Mouse (Mus musculus): ENCODE data around the gene Pard3b. TPM values are rescaled to one million over a fixed set of nuclear protein-coding genes. Genes with fewer than 3 reads are reported as not detected.

Gene Pard3b
- polyA plus RNA-seq, 1 experiment from 2014 or later: 12.3 TPM

DNA sequence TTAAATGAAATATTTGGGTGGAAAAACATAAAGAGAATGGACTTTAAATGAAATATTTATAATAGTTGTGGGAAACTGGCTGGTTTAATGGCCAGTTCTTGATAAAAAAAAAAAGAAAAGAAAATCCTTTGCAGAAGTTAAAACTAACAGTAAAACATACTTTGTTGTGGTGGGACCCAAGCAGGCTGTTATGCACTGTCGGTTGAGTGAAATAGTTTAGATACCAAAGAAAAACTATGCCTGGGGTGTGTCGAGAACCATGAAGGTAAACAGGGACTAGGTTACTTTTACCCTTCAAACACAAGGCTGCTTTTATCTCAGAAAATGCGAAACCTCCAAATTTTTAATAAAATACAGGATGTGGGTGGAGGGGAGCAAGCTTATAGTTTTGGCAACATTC, 797.7 kb downstream of the Pard3b start:
- Histone ChIP-seq H3K27ac (ENCODE audit: low read length) (no peak overlapping the region), H3K4me1 (replicated peaks; ENCODE audit: control insufficient read depth, insufficient read depth, low read length) (no peaks in the 10 kb centered on the region), H3K4me3 (ENCODE audit: low read length) (no peak overlapping the region), H3K9ac (ENCODE audit: low read length) (no peak overlapping the region), H3K27me3 (ENCODE audit: control insufficient read depth, insufficient read depth, low read depth, low read length) (no peaks in the 10 kb centered on the region), H3K9me3 (ENCODE audit: control insufficient read depth, low read length) (no peaks in the 10 kb centered on the region), H3K4me2 (ENCODE audit: low read depth, low read length) (no peak overlapping the region), H3K36me3 (ENCODE audit: control insufficient read depth, insufficient read depth, low read length) (no peaks in the 10 kb centered on the region)
- ATAC-seq (ENCODE audit: low read depth): no peak
- 57% methylated on average over 3 of the region's 3 CpGs for WGBS

DNA sequence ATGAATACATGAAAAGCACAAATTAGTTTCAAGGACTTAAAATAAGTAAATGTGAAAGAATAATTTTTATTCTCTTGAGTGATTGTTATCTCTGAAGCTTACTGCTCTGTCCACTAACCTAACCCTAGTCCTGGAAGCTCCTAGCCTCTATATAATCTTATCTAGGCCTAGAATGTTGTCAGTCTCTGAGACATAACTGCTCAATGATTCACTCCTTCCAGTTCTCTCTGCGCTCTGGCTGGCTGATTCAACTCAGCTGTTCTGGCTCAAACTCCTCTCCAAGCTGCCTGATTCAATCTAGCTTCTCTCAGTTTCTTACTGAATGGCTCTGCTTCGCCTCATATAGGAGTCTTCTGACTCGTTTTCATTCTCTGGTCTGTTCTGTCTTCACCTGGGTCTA, 798.9 kb downstream of the Pard3b start:
- H3K27ac ChIP-seq (ENCODE audit: low read length): no peak overlapping the region
- ATAC-seq (ENCODE audit: low read depth): no peak

DNA sequence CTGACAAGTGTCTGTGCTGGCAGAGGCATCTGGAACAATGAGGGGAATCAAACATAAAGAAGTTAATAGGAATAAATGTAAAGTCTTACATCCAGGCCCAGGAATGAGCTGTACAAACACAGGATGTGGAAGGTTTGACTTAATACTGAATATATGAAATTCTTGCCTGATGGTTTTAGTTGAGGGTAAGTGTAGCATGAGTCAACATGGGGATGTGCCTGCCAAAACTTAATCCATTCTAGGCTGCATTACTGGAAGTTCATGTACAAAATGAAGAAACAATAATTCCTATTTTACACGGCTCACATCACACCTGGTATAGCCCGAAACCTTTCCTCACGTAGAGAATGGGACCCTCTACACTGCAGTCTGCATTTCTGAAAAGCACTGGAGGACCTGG, 805.8 kb downstream of the Pard3b start:
- H3K9ac ChIP-seq (ENCODE audit: low read length): no peak overlapping the region
- no peak overlapping the region for H3K27ac ChIP-seq (ENCODE audit: low read length)
- H3K4me3 ChIP-seq (ENCODE audit: low read length): no peak overlapping the region
- H3K4me2 ChIP-seq (ENCODE audit: low read depth, low read length): no peak overlapping the region
- H3K9me3 ChIP-seq (ENCODE audit: control insufficient read depth, low read length): no peaks in the 10 kb centered on the region
- ATAC-seq (ENCODE audit: low read depth): no peak
- H3K27me3 ChIP-seq (ENCODE audit: control insufficient read depth, insufficient read depth, low read depth, low read length): no peaks in the 10 kb centered on the region
- no peaks in the 10 kb centered on the region for H3K4me1 ChIP-seq (replicated peaks; ENCODE audit: control insufficient read depth, insufficient read depth, low read length)
- no peaks in the 10 kb centered on the region for H3K36me3 ChIP-seq (ENCODE audit: control insufficient read depth, insufficient read depth, low read length)
- 71% methylated on average over 3 of the region's 3 CpGs for WGBS

More for the DNA sequence above, 798.9 kb downstream of the Pard3b start:
- Histone ChIP-seq H3K9ac (ENCODE audit: low read length) (no peak overlapping the region), H3K4me3 (ENCODE audit: low read length) (no peak overlapping the region), H3K36me3 (ENCODE audit: control insufficient read depth, insufficient read depth, low read length) (no peaks in the 10 kb centered on the region), H3K27me3 (ENCODE audit: control insufficient read depth, insufficient read depth, low read depth, low read length) (no peaks in the 10 kb centered on the region), H3K4me1 (replicated peaks; ENCODE audit: control insufficient read depth, insufficient read depth, low read length) (no peaks in the 10 kb centered on the region), H3K4me2 (ENCODE audit: low read depth, low read length) (no peak overlapping the region), H3K9me3 (ENCODE audit: control insufficient read depth, low read length) (no peaks in the 10 kb centered on the region)
- WGBS: 62% methylated on average over 3 of the region's 3 CpGs

DNA sequence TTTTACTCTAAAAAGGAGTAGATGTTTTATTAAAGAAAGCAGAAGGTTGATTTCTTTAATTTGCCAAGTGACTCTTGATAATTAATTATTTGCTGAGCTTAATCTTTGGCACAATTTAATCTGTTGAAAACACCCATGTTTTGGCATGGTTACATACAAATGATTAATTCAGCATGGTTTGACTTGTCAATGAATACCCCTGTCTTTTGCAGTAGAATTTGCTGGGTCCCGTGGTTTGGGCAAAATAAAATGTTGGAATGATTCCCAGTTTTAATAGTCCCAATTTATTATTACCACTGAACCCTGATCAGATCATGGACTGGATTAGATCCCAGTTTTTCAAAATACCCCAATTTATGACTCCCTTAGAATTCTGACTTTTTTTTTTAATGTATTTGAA, 808.2 kb downstream of the Pard3b start:
- WGBS: 38% methylated on average over 1 of the region's 1 CpGs
- Histone ChIP-seq H3K4me2 (ENCODE audit: low read depth, low read length) (no peak overlapping the region), H3K9ac (ENCODE audit: low read length) (no peak overlapping the region), H3K4me1 (replicated peaks; ENCODE audit: control insufficient read depth, insufficient read depth, low read length) (no peaks in the 10 kb centered on the region), H3K4me3 (ENCODE audit: low read length) (no peak overlapping the region), H3K27me3 (ENCODE audit: control insufficient read depth, insufficient read depth, low read depth, low read length) (no peaks in the 10 kb centered on the region), H3K36me3 (ENCODE audit: control insufficient read depth, insufficient read depth, low read length) (no peaks in the 10 kb centered on the region), H3K9me3 (ENCODE audit: control insufficient read depth, low read length) (no peaks in the 10 kb centered on the region), H3K27ac (ENCODE audit: low read length) (no peak overlapping the region)
- no peak for ATAC-seq (ENCODE audit: low read depth)

DNA sequence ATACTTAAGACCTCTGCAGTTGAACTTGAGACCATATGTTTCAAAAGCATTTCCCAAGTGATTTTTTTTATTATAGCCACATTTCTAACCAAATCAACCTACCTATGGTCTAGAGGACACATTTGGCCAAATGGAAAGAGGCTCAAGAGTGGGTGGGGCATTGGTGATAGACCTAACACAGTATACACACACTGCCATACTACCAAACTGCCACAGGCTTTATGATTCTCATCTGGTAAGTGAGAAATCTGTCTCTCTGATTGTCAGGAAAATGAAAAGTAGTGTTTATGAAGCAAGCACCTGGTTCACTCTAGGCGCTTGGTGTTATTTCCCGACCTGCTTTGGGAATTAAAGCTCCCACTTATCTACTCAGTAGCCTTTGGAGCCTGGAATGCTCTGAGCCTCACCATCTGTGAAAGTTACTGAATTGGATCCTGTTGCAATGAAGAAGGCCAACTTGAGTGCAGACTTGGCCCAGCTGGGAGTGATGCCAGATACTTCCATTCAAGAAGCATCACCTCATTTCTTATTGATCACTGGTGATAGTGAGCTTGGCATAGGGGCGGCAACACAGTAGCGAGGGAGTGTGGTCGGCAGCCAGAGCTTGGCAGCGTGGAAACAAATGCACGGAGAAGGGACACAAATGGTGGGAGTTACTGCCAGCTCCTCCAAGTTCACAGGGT, 810.7 kb downstream of the Pard3b start:
- Histone ChIP-seq H3K4me3 (ENCODE audit: low read length) (no peak overlapping the region), H3K4me2 (ENCODE audit: low read depth, low read length) (no peak overlapping the region), H3K9ac (ENCODE audit: low read length) (no peak overlapping the region), H3K4me1 (replicated peaks; ENCODE audit: control insufficient read depth, insufficient read depth, low read length) (no peaks in the 10 kb centered on the region), H3K27me3 (ENCODE audit: control insufficient read depth, insufficient read depth, low read depth, low read length) (no peaks in the 10 kb centered on the region), H3K9me3 (ENCODE audit: control insufficient read depth, low read length) (no peaks in the 10 kb centered on the region), H3K36me3 (ENCODE audit: control insufficient read depth, insufficient read depth, low read length) (no peaks in the 10 kb centered on the region), H3K27ac (ENCODE audit: low read length) (no peak overlapping the region)
- WGBS: 58% methylated on average over 7 of the region's 7 CpGs
- peak; percentile 20; the same call in 1 of the 2 replicates for ATAC-seq (ENCODE audit: low read depth)

DNA sequence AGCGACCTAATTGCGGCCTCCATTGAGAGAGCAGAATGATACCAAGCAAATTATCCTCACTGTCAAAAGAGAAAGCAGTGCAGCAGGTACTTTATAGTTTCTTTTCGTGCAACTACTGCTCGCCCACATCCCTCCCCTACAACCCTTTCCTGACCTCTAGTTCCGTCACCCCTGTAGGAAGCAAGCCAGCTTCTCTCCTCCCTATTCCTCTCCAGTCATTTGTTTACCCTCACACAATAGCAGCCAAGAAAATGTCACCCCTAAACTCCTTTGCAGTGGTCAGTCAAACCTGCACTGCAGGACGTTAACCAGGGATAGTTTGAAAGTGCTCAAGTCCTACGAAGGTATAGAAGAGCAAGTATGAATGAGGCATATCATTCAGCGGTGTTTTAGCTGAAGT, 826.9 kb downstream of the Pard3b start:
- WGBS: 38% methylated on average over 8 of the region's 8 CpGs
- H3K9ac ChIP-seq (ENCODE audit: low read length): no peak overlapping the region
- no peak overlapping the region for H3K4me2 ChIP-seq (ENCODE audit: low read depth, low read length)
- H3K9me3 ChIP-seq (ENCODE audit: control insufficient read depth, low read length): no peaks in the 10 kb centered on the region
- no peaks in the 10 kb centered on the region for H3K4me1 ChIP-seq (replicated peaks; ENCODE audit: control insufficient read depth, insufficient read depth, low read length)
- H3K36me3 ChIP-seq (ENCODE audit: control insufficient read depth, insufficient read depth, low read length): no peaks in the 10 kb centered on the region
- H3K4me3 ChIP-seq (ENCODE audit: low read length): no peak overlapping the region
- no peaks in the 10 kb centered on the region for H3K27me3 ChIP-seq (ENCODE audit: control insufficient read depth, insufficient read depth, low read depth, low read length)
- H3K27ac ChIP-seq (ENCODE audit: low read length): no peak overlapping the region
- ATAC-seq (ENCODE audit: low read depth): no peak; the same call in 1 of the 2 replicates

DNA sequence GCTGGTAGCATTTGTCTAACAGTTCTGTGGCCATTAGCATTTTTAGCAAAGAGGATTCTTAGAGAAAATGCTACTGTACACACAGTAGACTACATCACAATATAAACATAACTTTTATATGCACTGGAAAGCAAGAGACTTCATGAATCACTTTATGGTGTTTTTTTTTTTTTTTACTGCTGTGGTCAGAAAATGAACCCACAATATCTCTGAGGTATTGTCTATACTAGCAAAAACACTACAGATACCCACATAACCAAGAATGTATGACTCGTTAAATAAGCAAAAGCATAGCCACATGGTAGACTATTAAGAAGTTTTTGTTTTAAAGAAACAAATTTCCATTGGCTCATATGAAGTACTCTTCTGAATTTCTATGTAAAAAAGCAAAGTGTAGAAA, 827.9 kb downstream of the Pard3b start:
- no peaks in the 10 kb centered on the region for H3K9me3 ChIP-seq (ENCODE audit: control insufficient read depth, low read length)
- H3K4me3 ChIP-seq (ENCODE audit: low read length): no peak overlapping the region
- no peak overlapping the region for H3K9ac ChIP-seq (ENCODE audit: low read length)
- WGBS: 76% methylated on average over 1 of the region's 1 CpGs
- H3K27me3 ChIP-seq (ENCODE audit: control insufficient read depth, insufficient read depth, low read depth, low read length): no peaks in the 10 kb centered on the region
- no peak for ATAC-seq (ENCODE audit: low read depth)
- H3K4me2 ChIP-seq (ENCODE audit: low read depth, low read length): no peak overlapping the region
- no peaks in the 10 kb centered on the region for H3K4me1 ChIP-seq (replicated peaks; ENCODE audit: control insufficient read depth, insufficient read depth, low read length)
- no peaks in the 10 kb centered on the region for H3K36me3 ChIP-seq (ENCODE audit: control insufficient read depth, insufficient read depth, low read length)
- H3K27ac ChIP-seq (ENCODE audit: low read length): no peak overlapping the region

DNA sequence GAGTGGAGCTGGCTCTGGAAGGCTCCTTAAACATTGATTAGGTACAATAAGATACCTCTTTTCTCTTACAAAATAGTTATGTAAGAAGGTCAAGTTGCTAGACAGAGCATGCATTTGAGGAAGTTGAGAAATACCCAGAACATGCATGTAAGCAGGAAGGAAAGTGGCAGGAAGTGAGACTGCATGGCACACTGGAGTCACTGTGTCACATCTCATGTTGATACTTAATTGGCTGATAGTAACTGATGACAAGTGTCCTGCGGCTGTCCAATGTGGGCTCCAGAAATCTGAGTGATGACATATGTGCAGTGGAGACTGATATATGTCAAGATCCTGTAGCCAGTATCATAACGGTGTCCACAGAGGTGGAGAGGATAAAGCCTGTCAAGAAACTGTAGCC, 844.4 kb downstream of the Pard3b start:
- 57% methylated on average over 2 of the region's 2 CpGs for WGBS
- H3K9me3 ChIP-seq (ENCODE audit: control insufficient read depth, low read length): no peaks in the 10 kb centered on the region
- no peak overlapping the region for H3K9ac ChIP-seq (ENCODE audit: low read length)
- no peak overlapping the region for H3K27ac ChIP-seq (ENCODE audit: low read length)
- H3K4me3 ChIP-seq (ENCODE audit: low read length): no peak overlapping the region
- no peak for ATAC-seq (ENCODE audit: low read depth)
- no peaks in the 10 kb centered on the region for H3K27me3 ChIP-seq (ENCODE audit: control insufficient read depth, insufficient read depth, low read depth, low read length)
- H3K36me3 ChIP-seq (ENCODE audit: control insufficient read depth, insufficient read depth, low read length): no peaks in the 10 kb centered on the region
- no peak overlapping the region for H3K4me2 ChIP-seq (ENCODE audit: low read depth, low read length)
- no peaks in the 10 kb centered on the region for H3K4me1 ChIP-seq (replicated peaks; ENCODE audit: control insufficient read depth, insufficient read depth, low read length)

DNA sequence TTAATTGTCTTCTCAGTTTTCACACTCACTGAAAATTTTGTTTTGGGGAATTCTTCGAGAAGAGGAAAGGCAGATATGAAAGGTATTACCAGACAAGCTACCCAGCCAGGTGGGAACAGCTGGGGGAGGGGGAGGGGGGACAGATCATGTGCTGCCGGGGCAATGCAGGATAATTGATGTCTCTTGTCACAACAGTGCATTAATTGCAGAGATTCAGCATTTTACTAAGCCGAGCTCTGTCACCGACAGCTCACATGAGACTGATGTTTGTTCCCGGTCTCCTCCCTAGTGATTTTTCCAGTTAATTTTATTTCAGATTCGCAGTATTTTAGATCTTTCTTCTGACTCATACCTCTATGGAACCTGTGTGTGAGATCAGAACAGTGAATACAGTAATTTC, 850.2 kb downstream of the Pard3b start:
- Histone ChIP-seq H3K4me2 (ENCODE audit: low read depth, low read length) (no peak overlapping the region), H3K9me3 (ENCODE audit: control insufficient read depth, low read length) (no peaks in the 10 kb centered on the region), H3K4me1 (replicated peaks; ENCODE audit: control insufficient read depth, insufficient read depth, low read length) (no peaks in the 10 kb centered on the region), H3K27ac (ENCODE audit: low read length) (no peak overlapping the region), H3K4me3 (ENCODE audit: low read length) (no peak overlapping the region), H3K9ac (ENCODE audit: low read length) (no peak overlapping the region), H3K36me3 (ENCODE audit: control insufficient read depth, insufficient read depth, low read length) (no peaks in the 10 kb centered on the region), H3K27me3 (ENCODE audit: control insufficient read depth, insufficient read depth, low read depth, low read length) (no peaks in the 10 kb centered on the region)
- 59% methylated on average over 6 of the region's 6 CpGs for WGBS
- ATAC-seq (ENCODE audit: low read depth): no peak

DNA sequence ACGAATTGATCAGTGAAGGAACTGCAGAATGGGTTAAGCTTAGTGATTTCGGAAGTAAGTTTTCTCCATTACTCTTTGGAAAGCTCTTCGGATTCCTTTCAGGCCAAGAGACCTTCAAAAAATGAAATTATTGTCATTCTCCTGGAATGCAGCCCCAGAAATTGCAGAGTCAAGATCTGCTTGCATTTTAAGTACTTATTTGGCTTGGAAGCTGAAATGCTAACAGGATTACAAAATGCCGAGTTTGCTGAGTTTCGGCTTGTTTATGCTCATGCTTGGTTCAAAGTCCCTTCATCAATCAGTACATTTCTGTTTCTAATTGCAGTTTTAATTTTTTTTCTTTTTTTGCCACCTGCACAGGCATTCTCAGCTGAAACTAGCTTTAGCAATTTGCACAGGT, 860.5 kb downstream of the Pard3b start:
- H3K36me3 ChIP-seq (ENCODE audit: control insufficient read depth, insufficient read depth, low read length): no peaks in the 10 kb centered on the region
- H3K4me1 ChIP-seq (replicated peaks; ENCODE audit: control insufficient read depth, insufficient read depth, low read length): no peaks in the 10 kb centered on the region
- ATAC-seq (ENCODE audit: low read depth): no peak
- no peak overlapping the region for H3K27ac ChIP-seq (ENCODE audit: low read length)
- no peaks in the 10 kb centered on the region for H3K27me3 ChIP-seq (ENCODE audit: control insufficient read depth, insufficient read depth, low read depth, low read length)
- WGBS: 59% methylated on average over 5 of the region's 5 CpGs
- H3K4me3 ChIP-seq (ENCODE audit: low read length): no peak overlapping the region
- H3K9ac ChIP-seq (ENCODE audit: low read length): no peak overlapping the region
- no peak overlapping the region for H3K4me2 ChIP-seq (ENCODE audit: low read depth, low read length)
- no peaks in the 10 kb centered on the region for H3K9me3 ChIP-seq (ENCODE audit: control insufficient read depth, low read length)

Data from lung, embryonic 16.5 days (tissue).